Mouse (Mus musculus) stomach, embryonic 14.5 days (tissue): ENCODE results near the gene Tgm6. TPM values are rescaled to one million over a fixed set of nuclear protein-coding genes. Genes with fewer than 3 reads are reported as not detected.

Source experiments
- ATAC-seq: fragments of 200-750 bp; cut with Nextera tagmentation; 2 replicates; pipeline ENCODE4 v1.8.0; 2017; ENCODE audit warnings: low read depth, moderate TSS enrichment; ENCODE audit not compliant: insufficient number of reproducible peaks, insufficient read depth, low FRiP score
- H3K27ac ChIP-seq: fragments of 300-500 bp; sonication (generic); 2 replicates; pipeline ENCODE4 v1.5.1; 2014; ENCODE audit warnings: mild to moderate bottlenecking, low read length, moderate library complexity, mixed read lengths
- H3K27me3 ChIP-seq: fragments of 300-500 bp; sonication (generic); 2 replicates; pipeline ENCODE4 v1.6.1; 2014; ENCODE audit warnings: low read length, control low read depth, mixed read lengths; ENCODE audit not compliant: control insufficient read depth, insufficient read depth
- H3K36me3 ChIP-seq: fragments of 300-500 bp; sonication (generic); 2 replicates; pipeline ENCODE4 v1.6.1; 2014; ENCODE audit warnings: mild to moderate bottlenecking, control low read depth, low read length, moderate library complexity, mixed read lengths; ENCODE audit not compliant: control insufficient read depth, insufficient read depth
- H3K4me1 ChIP-seq: fragments of 300-500 bp; sonication (generic); 2 replicates; pipeline ENCODE4 v1.6.1; 2014; ENCODE audit warnings: low read length, control low read depth, mixed read lengths; ENCODE audit not compliant: control insufficient read depth, insufficient read depth
- H3K4me2 ChIP-seq: fragments of 300-500 bp; sonication (generic); replicated peaks from 2 replicates; pipeline ENCODE4 v1.6.1; 2014; ENCODE audit warnings: low read depth, low read length, control low read depth
- H3K4me3 ChIP-seq: fragments of 300-500 bp; sonication (generic); 2 replicates; pipeline ENCODE4 v1.5.1; 2014; ENCODE audit warnings: low read depth, low read length, control low read depth
- H3K9ac ChIP-seq: fragments of 300-500 bp; sonication (generic); replicated peaks from 2 replicates; pipeline ENCODE4 v1.6.1; 2014; ENCODE audit warnings: low read depth, mild to moderate bottlenecking, control low read depth, low read length, moderate library complexity, mixed read lengths
- H3K9me3 ChIP-seq: fragments of 300-500 bp; sonication (generic); 2 replicates; pipeline ENCODE4 v1.6.1; 2016; ENCODE audit warnings: low read depth, low read length, control low read depth; ENCODE audit not compliant: control insufficient read depth
- WGBS: fragments of 180-500 bp; shearing (Covaris S2); extraction: QIAGEN DNeasy Blood & Tissue Kit; methylation state at CpG from one replicate; pipeline ENCODE4 v1.1.7; 2014; 5-methylcytosine and 5-hydroxymethylcytosine counted together
- polyA plus RNA-seq: library from polyadenylated mRNA; unstranded; fragments of >200 nt; fragmentation: Nextera tagmentation; extraction: Ambion mirVana; gene quantifications from 2 replicates; pipeline ENCODE4 v1.2.1, GENCODE M21; 2014

Tgm6 gene
- polyA plus RNA-seq, 1 experiment from 2014 or later, result not detected

- Histone ChIP-seq H3K9ac (no peak overlapping the region), H3K4me3 (no peak overlapping the region), H3K27me3 (no peaks in the 10 kb centered on the region), H3K9me3 (no peaks in the 10 kb centered on the region), H3K36me3 (no peaks in the 10 kb centered on the region), H3K4me1 (no peaks in the 10 kb centered on the region), H3K27ac (no peak overlapping the region), H3K4me2 (no peak overlapping the region)
- no peak for ATAC-seq
- 91% methylated on average over 8 of the region's 8 CpGs for WGBS
Measured at GRCm38 (mm10) chr2:130143011-130143410, 30.8 kb downstream of the Tgm6 start.

DNA sequence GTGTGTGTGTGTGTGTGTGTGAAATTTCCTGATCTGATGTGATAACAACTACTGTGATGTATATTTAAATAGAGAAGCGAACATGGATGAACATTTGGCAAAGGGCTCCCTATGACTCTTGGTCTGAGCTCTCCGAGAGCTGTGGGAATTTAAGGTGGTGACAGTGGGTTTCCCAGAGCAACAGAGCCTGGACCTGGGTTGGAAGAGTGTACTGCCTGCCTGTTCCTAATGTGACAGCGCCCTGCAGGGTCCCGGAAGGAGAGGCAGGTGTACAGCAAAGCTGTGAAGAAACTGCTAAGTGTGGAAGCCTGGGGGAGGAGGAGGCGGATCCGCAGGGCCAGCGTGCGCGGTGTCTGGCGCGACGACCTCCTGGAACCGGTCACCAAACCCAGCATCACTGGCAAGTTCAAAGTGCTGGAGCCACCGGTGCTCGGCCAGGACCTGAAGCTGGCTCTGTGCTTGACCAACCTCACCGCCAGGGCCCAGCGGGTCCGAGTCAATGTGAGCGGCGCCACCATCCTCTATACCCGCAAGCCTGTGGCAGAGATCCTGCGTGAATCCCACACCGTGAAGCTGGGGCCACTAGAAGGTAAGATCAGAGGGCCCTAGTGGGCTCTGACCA lies 32.6 kb downstream of the Tgm6 start:
- no peak overlapping the region for H3K4me2 ChIP-seq
- no peak for ATAC-seq
- WGBS, result 86% methylated on average over 22 of the region's 23 CpGs
- no peaks in the 10 kb centered on the region for H3K27me3 ChIP-seq
- H3K4me3 ChIP-seq, result no peak overlapping the region
- H3K9ac ChIP-seq, result no peak overlapping the region
- H3K36me3 ChIP-seq, result no peaks in the 10 kb centered on the region
- no peaks in the 10 kb centered on the region for H3K4me1 ChIP-seq
- no peaks in the 10 kb centered on the region for H3K9me3 ChIP-seq
- H3K27ac ChIP-seq, result no peak overlapping the region

- Histone ChIP-seq H3K9me3 (no peaks in the 10 kb centered on the region), H3K27me3 (no peaks in the 10 kb centered on the region), H3K4me2 (no peak overlapping the region), H3K9ac (no peak overlapping the region), H3K27ac (no peak overlapping the region), H3K4me3 (no peak overlapping the region), H3K4me1 (no peaks in the 10 kb centered on the region), H3K36me3 (no peaks in the 10 kb centered on the region)
- WGBS, result 81% methylated on average over 5 of the region's 5 CpGs
- ATAC-seq, result no peak
Measured at GRCm38 (mm10) chr2:130146089-130146668, 34.0 kb downstream of the Tgm6 start.

DNA sequence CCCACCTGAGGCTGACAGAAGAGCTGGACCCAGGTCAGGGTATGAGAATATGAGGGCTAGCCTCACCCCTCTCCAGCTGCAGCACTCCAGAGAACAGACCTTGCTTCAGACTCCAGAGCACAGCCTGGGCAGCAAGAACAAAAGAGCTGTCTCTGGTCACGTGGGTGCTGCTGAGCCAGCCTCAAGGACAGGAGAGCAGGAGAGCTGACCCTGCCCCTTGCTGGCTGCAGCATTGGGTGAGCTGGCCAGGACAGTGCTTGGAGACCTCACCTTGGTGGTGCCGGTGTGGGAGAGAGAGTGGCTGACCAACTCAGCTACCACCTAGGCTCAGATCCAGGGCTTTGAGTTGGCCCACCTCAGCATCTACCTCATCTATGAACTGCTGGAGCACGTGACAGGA lies 43.0 kb downstream of the Tgm6 start:
- no peaks in the 10 kb centered on the region for H3K9me3 ChIP-seq
- H3K4me1 ChIP-seq, result no peaks in the 10 kb centered on the region
- ATAC-seq, result no peak
- H3K27ac ChIP-seq, result no peak overlapping the region
- no peak overlapping the region for H3K4me2 ChIP-seq
- H3K36me3 ChIP-seq, result no peaks in the 10 kb centered on the region
- no peaks in the 10 kb centered on the region for H3K27me3 ChIP-seq
- WGBS, result 81% methylated on average over 3 of the region's 3 CpGs
- no peak overlapping the region for H3K9ac ChIP-seq
- H3K4me3 ChIP-seq, result no peak overlapping the region

GRCm38 (mm10) chr2:130155851-130156250 lies 43.6 kb downstream of the Tgm6 start:
- Histone ChIP-seq H3K4me1 (no peaks in the 10 kb centered on the region), H3K9me3 (no peaks in the 10 kb centered on the region), H3K36me3 (no peaks in the 10 kb centered on the region), H3K27ac (no peak overlapping the region), H3K9ac (no peak overlapping the region), H3K27me3 (no peaks in the 10 kb centered on the region), H3K4me2 (no peak overlapping the region), H3K4me3 (no peak overlapping the region)
- no peak for ATAC-seq

- H3K36me3 ChIP-seq, result no peaks in the 10 kb centered on the region
- ATAC-seq, result no peak
- H3K9me3 ChIP-seq, result no peaks in the 10 kb centered on the region
- H3K4me2 ChIP-seq, result no peak overlapping the region
- 72% methylated on average over 14 of the region's 14 CpGs for WGBS
- H3K4me3 ChIP-seq, result no peak overlapping the region
- H3K27ac ChIP-seq, result no peak overlapping the region
- H3K4me1 ChIP-seq, result no peaks in the 10 kb centered on the region
- H3K9ac ChIP-seq, result no peak overlapping the region
- no peaks in the 10 kb centered on the region for H3K27me3 ChIP-seq
Measured at GRCm38 (mm10) chr2:130157231-130158087, 45.2 kb downstream of the Tgm6 start.

DNA sequence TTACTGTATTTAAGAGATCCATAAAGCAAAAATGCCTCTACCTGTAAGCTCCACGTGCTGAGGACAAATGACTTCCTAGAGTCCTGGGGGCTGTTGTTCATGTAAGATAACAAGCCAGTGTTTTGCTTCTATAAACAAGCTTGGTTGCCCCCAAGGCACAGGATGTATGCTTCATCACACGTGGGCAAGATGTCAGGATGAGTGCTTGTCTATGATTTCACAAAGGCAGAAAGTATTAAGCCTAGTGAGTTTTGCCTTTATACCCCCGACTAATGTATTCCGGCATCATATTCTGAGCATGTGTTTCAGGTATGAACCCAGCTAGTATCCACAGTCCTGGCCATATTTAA lies 45.8 kb downstream of the Tgm6 start:
- Histone ChIP-seq H3K9ac (no peak overlapping the region), H3K4me2 (no peak overlapping the region), H3K27ac (no peak overlapping the region), H3K4me1 (no peaks in the 10 kb centered on the region), H3K4me3 (no peak overlapping the region), H3K36me3 (no peaks in the 10 kb centered on the region), H3K27me3 (no peaks in the 10 kb centered on the region), H3K9me3 (no peaks in the 10 kb centered on the region)
- 53% methylated on average over 4 of the region's 4 CpGs for WGBS
- ATAC-seq, result no peak

GRCm38 (mm10) chr2:130162701-130163100 lies 50.5 kb downstream of the Tgm6 start:
- Histone ChIP-seq H3K4me1 (no peaks in the 10 kb centered on the region), H3K4me3 (no peak overlapping the region), H3K9me3 (no peaks in the 10 kb centered on the region), H3K27me3 (no peaks in the 10 kb centered on the region), H3K4me2 (no peak overlapping the region), H3K9ac (no peak overlapping the region), H3K27ac (no peak overlapping the region), H3K36me3 (peaks cover 8% of the 10 kb centered on the region; the same call in 1 of the 2 replicates)
- ATAC-seq, result no peak
- WGBS, result 68% methylated on average over 5 of the region's 5 CpGs
